Mouse (Mus musculus): ENCODE data around the gene Erp29.

DNA sequence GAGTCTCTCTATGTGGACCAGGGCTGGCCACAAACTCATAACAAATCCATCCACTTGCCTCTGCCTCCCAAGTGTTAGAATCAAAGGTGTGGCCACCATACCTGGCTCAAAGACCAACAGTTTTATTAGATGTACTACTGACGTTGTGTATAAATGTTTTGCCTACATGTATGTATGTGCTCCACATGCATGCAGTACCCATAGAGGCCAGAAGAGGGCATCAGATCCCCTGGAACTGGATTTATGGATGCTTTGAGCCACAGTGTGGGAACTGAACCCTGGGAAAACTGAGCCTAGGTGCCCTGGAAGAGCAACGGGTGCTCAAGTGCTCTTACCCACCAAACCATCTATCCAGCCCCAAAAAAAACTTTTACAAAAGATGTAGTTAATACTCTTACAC, 71.6 kb downstream of the Erp29 start:
- TF ChIP-seq CTCF (IDR thresholded peaks at IDR 0.05) (peak; percentile 59), POLR2A (IDR thresholded peaks at IDR 0.05; ENCODE audit: insufficient read depth, low read depth, low read length) (no peak), EP300 (IDR thresholded peaks at IDR 0.05; ENCODE audit: insufficient read depth, low read depth, low read length) (no peak)
